Mouse (Mus musculus): ENCODE measurements around the gene Nthl1. TPM values are rescaled to one million over a fixed set of nuclear protein-coding genes. Genes with fewer than 3 reads are reported as not detected.

Nthl1 gene
- 9.6 TPM for polyA plus RNA-seq (2015; fragmentation: Illumina TruSeq; extraction: RNeasy Lipid Tissue Mini Kit (QIAGEN cat#74804); ENCODE audit: low read depth, low replicate concordance)

DNA sequence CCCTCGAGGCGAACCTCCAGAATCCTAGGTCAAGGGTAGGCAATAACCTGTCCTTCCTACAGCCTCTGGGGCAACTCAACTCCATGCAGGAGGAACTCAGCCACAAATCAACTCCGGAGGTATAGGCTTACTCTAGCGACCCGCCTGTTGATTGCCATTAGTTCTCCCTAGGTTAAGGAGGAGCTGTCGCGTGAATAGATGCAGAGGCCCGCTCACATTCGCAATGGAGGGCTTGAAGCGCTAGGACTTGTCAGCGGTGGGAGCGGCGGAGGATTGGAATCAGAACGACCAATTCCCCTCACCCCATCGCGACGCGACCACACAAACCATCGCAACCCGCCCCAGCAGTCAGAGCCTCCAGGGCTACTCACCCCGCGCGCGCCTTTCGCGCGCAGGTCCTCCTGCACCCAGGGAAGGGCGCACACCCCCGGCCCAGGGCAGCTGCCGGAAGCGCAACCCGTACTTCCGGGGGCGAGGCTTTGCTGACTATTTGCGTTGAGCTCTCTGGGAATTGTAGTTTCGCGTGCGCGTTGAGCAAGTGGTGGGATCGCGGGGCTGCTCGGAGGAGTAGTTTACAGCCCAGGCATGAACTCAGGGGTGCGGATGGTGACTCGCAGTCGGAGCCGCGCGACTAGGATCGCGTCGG lies at the start of gene Nthl1, which contains the start of gene Tsc2:
TSS of gene Nthl1 (plus strand) at position 514 of the 646 bp plus-strand sequence.
TSS of gene Tsc2 (minus strand) at position 464 of the 646 bp plus-strand sequence.

DNA sequence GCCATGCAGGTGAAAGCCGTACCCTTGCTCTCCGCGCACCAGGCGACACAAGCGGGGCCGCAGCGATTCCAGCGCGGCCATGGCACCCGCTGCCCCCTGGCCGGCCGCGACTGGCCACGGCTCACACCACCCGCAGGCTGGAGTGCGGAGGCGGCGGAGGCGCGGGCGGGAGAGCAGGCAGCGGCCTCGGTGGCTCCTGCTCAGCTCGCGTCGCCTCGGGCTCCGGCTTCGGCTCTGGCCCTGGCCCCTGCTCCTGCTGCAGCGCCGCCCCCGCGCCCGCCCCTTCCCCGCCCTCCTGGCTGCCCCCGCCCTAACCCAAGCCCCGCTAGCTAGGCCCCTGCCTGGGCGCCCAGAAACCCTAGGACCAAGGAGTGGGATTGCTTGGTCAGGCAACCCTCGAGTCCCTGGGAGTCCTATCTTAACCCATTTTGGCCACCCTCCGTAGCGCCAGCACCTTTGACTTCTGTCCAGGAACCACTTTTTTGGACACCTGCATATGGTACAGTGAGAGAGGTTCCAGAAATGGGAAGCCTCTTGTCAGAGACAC lies 17.7 kb downstream of the Nthl1 start, which contains the start of gene Slc9a3r2:
TSS of gene Slc9a3r2 (minus strand) at position 258 of the 547 bp plus-strand sequence.

DNA sequence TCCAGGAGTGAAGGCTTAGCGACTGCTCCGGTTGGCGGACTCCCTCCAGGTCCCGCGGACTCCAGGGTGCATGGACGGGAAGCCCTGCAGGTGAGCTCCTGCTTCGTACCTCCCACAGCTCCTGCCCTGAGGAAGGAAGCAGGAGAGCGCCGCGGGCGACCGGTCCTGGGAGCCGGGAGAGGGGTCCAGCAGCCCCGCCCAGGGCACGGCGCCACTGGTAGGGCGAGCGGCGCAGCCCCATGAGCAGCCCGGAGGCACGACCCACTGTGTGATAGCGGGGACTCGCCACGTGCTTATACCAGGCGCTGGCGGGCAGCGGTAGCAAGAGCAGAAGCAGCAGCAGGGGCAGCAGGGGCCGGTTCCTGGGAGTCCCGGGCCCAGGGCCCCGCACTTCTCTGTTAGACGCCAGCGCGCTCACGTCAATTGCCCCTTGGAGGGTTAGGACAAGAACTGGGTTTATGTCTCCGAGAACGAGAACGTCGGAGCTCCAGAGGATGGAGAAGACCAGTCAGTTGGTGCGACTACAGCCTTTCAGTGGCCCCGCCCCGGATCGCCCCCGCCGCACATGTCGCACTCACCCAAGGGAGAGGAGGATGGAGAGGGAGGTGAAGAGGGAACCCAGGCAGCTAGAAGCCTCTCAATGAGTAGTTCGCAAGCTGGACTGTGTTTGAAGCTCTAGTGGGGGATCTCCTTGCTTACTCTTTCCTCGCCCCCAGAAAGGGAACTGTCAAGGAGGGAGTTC lies 25.7 kb downstream of the Nthl1 start, which contains the start of gene Npw:
TSS of gene Npw (minus strand) at position 441 of the 742 bp plus-strand sequence.

DNA sequence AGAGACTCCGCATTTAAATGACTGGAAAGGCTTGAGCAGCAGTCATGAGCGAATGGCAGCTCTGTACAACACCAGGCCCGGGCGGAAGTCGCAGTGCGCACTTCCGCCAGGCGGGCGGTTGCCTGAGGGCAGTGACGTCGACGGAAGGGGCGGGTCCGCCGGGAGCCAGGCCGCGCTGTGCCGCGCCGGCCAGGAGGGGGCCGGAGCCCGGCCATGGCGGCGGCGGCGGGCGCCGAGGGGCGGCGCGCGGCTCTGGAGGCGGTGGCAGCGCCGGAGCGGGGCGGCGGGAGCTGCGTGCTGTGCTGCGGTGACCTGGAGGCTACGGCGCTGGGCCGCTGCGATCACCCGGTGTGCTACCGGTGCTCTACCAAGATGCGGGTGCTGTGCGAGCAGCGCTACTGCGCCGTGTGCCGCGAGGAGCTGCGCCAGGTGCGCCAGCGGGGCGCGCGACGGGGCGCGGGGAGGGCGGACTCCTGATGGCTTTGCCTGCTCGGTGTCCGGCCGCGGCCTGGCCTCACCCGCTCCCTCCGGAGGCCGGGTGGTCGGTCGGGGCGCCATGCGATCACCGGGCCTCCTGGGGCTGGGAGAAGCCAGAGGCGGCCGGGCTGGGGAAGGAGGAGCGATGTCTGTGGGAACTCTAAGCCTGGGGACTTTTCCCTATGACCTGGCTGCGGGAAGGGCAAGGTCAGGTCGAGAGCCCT lies 37.2 kb downstream of the Nthl1 start, which contains the start of gene Zfp598:
TSS of gene Zfp598 (plus strand) at position 143 of the 701 bp plus-strand sequence.

Other genes starting within 250 kb of the Nthl1 start
- gene Rnps1, start 218.1 kb upstream of the Nthl1 start, polyA plus RNA-seq (2015; fragmentation: Illumina TruSeq; extraction: RNeasy Lipid Tissue Mini Kit (QIAGEN cat#74804); ENCODE audit: low read depth, low replicate concordance): 157 TPM
- gene Eci1, start 206.0 kb upstream of the Nthl1 start, polyA plus RNA-seq (2015; fragmentation: Illumina TruSeq; extraction: RNeasy Lipid Tissue Mini Kit (QIAGEN cat#74804); ENCODE audit: low read depth, low replicate concordance): 37.9 TPM
- 8.0 TPM for gene Dnase1l2, start 189.6 kb upstream of the Nthl1 start, polyA plus RNA-seq (2015; fragmentation: Illumina TruSeq; extraction: RNeasy Lipid Tissue Mini Kit (QIAGEN cat#74804); ENCODE audit: low read depth, low replicate concordance)
- 26.5 TPM for gene E4f1, start 162.4 kb upstream of the Nthl1 start, polyA plus RNA-seq (2015; fragmentation: Illumina TruSeq; extraction: RNeasy Lipid Tissue Mini Kit (QIAGEN cat#74804); ENCODE audit: low read depth, low replicate concordance)
- gene Pgp, start 162.3 kb upstream of the Nthl1 start, polyA plus RNA-seq (2015; fragmentation: Illumina TruSeq; extraction: RNeasy Lipid Tissue Mini Kit (QIAGEN cat#74804); ENCODE audit: low read depth, low replicate concordance): 68.9 TPM
- gene Bricd5, start 158.8 kb upstream of the Nthl1 start, polyA plus RNA-seq (2015; fragmentation: Illumina TruSeq; extraction: RNeasy Lipid Tissue Mini Kit (QIAGEN cat#74804); ENCODE audit: low read depth, low replicate concordance): 1.0 TPM
- 41.6 TPM for gene Mlst8, start 153.6 kb upstream of the Nthl1 start, polyA plus RNA-seq (2015; fragmentation: Illumina TruSeq; extraction: RNeasy Lipid Tissue Mini Kit (QIAGEN cat#74804); ENCODE audit: low read depth, low replicate concordance)
- 78.2 TPM for gene Caskin1, start 144.1 kb upstream of the Nthl1 start, polyA plus RNA-seq (2015; fragmentation: Illumina TruSeq; extraction: RNeasy Lipid Tissue Mini Kit (QIAGEN cat#74804); ENCODE audit: low read depth, low replicate concordance)
- gene Traf7, start 104.7 kb upstream of the Nthl1 start, polyA plus RNA-seq (2015; fragmentation: Illumina TruSeq; extraction: RNeasy Lipid Tissue Mini Kit (QIAGEN cat#74804); ENCODE audit: low read depth, low replicate concordance): 80.2 TPM
- 59.9 TPM for gene Rab26, start 98.5 kb upstream of the Nthl1 start, polyA plus RNA-seq (2015; fragmentation: Illumina TruSeq; extraction: RNeasy Lipid Tissue Mini Kit (QIAGEN cat#74804); ENCODE audit: low read depth, low replicate concordance)
- 45.2 TPM for gene Pkd1, start 82.8 kb upstream of the Nthl1 start, polyA plus RNA-seq (2015; fragmentation: Illumina TruSeq; extraction: RNeasy Lipid Tissue Mini Kit (QIAGEN cat#74804); ENCODE audit: low read depth, low replicate concordance)
- 97.7 TPM for gene Tsc2, start 50 bp upstream of the Nthl1 start, polyA plus RNA-seq (2015; fragmentation: Illumina TruSeq; extraction: RNeasy Lipid Tissue Mini Kit (QIAGEN cat#74804); ENCODE audit: low read depth, low replicate concordance)
- 49.3 TPM for gene Slc9a3r2, start 17.6 kb downstream of the Nthl1 start, polyA plus RNA-seq (2015; fragmentation: Illumina TruSeq; extraction: RNeasy Lipid Tissue Mini Kit (QIAGEN cat#74804); ENCODE audit: low read depth, low replicate concordance)
- not detected for gene Npw, start 25.8 kb downstream of the Nthl1 start, polyA plus RNA-seq (2015; fragmentation: Illumina TruSeq; extraction: RNeasy Lipid Tissue Mini Kit (QIAGEN cat#74804); ENCODE audit: low read depth, low replicate concordance)
- 31.2 TPM for gene Zfp598, start 37.0 kb downstream of the Nthl1 start, polyA plus RNA-seq (2015; fragmentation: Illumina TruSeq; extraction: RNeasy Lipid Tissue Mini Kit (QIAGEN cat#74804); ENCODE audit: low read depth, low replicate concordance)
- 193 TPM for gene Syngr3, start 57.3 kb downstream of the Nthl1 start, polyA plus RNA-seq (2015; fragmentation: Illumina TruSeq; extraction: RNeasy Lipid Tissue Mini Kit (QIAGEN cat#74804); ENCODE audit: low read depth, low replicate concordance)
- 22.1 TPM for gene Gfer, start 63.5 kb downstream of the Nthl1 start, polyA plus RNA-seq (2015; fragmentation: Illumina TruSeq; extraction: RNeasy Lipid Tissue Mini Kit (QIAGEN cat#74804); ENCODE audit: low read depth, low replicate concordance)
- 3.3 TPM for gene Noxo1, start 63.6 kb downstream of the Nthl1 start, polyA plus RNA-seq (2015; fragmentation: Illumina TruSeq; extraction: RNeasy Lipid Tissue Mini Kit (QIAGEN cat#74804); ENCODE audit: low read depth, low replicate concordance)
- 28.6 TPM for gene Tbl3, start 75.0 kb downstream of the Nthl1 start, polyA plus RNA-seq (2015; fragmentation: Illumina TruSeq; extraction: RNeasy Lipid Tissue Mini Kit (QIAGEN cat#74804); ENCODE audit: low read depth, low replicate concordance)
- not detected for gene Rnf151, start 85.4 kb downstream of the Nthl1 start, polyA plus RNA-seq (2015; fragmentation: Illumina TruSeq; extraction: RNeasy Lipid Tissue Mini Kit (QIAGEN cat#74804); ENCODE audit: low read depth, low replicate concordance)
- gene Rps2, start 85.4 kb downstream of the Nthl1 start, polyA plus RNA-seq (2015; fragmentation: Illumina TruSeq; extraction: RNeasy Lipid Tissue Mini Kit (QIAGEN cat#74804); ENCODE audit: low read depth, low replicate concordance): 796 TPM
- 517 TPM for gene Ndufb10, start 91.8 kb downstream of the Nthl1 start, polyA plus RNA-seq (2015; fragmentation: Illumina TruSeq; extraction: RNeasy Lipid Tissue Mini Kit (QIAGEN cat#74804); ENCODE audit: low read depth, low replicate concordance)
- gene Rpl3l, start 95.1 kb downstream of the Nthl1 start, polyA plus RNA-seq (2015; fragmentation: Illumina TruSeq; extraction: RNeasy Lipid Tissue Mini Kit (QIAGEN cat#74804); ENCODE audit: low read depth, low replicate concordance): 1.1 TPM
- gene Msrb1, start 104.0 kb downstream of the Nthl1 start, polyA plus RNA-seq (2015; fragmentation: Illumina TruSeq; extraction: RNeasy Lipid Tissue Mini Kit (QIAGEN cat#74804); ENCODE audit: low read depth, low replicate concordance): 54.9 TPM
- not detected for gene Hs3st6, start 120.3 kb downstream of the Nthl1 start, polyA plus RNA-seq (2015; fragmentation: Illumina TruSeq; extraction: RNeasy Lipid Tissue Mini Kit (QIAGEN cat#74804); ENCODE audit: low read depth, low replicate concordance)
- gene Meiob, start 171.6 kb downstream of the Nthl1 start, polyA plus RNA-seq (2015; fragmentation: Illumina TruSeq; extraction: RNeasy Lipid Tissue Mini Kit (QIAGEN cat#74804); ENCODE audit: low read depth, low replicate concordance): not detected
- 182 TPM for gene Hagh, start 207.5 kb downstream of the Nthl1 start, polyA plus RNA-seq (2015; fragmentation: Illumina TruSeq; extraction: RNeasy Lipid Tissue Mini Kit (QIAGEN cat#74804); ENCODE audit: low read depth, low replicate concordance)
- gene Fahd1, start 217.7 kb downstream of the Nthl1 start, polyA plus RNA-seq (2015; fragmentation: Illumina TruSeq; extraction: RNeasy Lipid Tissue Mini Kit (QIAGEN cat#74804); ENCODE audit: low read depth, low replicate concordance): 30.6 TPM
- not detected for gene Igfals, start 233.3 kb downstream of the Nthl1 start, polyA plus RNA-seq (2015; fragmentation: Illumina TruSeq; extraction: RNeasy Lipid Tissue Mini Kit (QIAGEN cat#74804); ENCODE audit: low read depth, low replicate concordance)

Data from brain, adult 10 weeks (tissue).